Mouse (Mus musculus) midbrain, embryonic 11.5 days (tissue): Measurements from ENCODE around the gene Nck2. TPM values are rescaled to one million over a fixed set of nuclear protein-coding genes. Genes with fewer than 3 reads are reported as not detected.

ENCODE experiments used
- polyA plus RNA-seq: library from polyadenylated mRNA; unstranded; fragments of >200 nt; fragmentation: Nextera tagmentation; extraction: Ambion mirVana; gene quantifications from 2 replicates; pipeline ENCODE4 v1.2.1, GENCODE M21; 2014

The Nck2 gene
- polyA plus RNA-seq, 1 experiment from 2014 or later, result 33.6 TPM

Other genes with a start within 250 kb of the Nck2 start
- 6.5 and 8.2 TPM in 2 replicates for gene Fhl2, start 247.6 kb upstream of the Nck2 start, polyA plus RNA-seq